Mouse (Mus musculus): Measurements from ENCODE around the gene BC004004. TPM values are rescaled to one million over a fixed set of nuclear protein-coding genes. Genes with fewer than 3 reads are reported as not detected.

BC004004 gene
- polyA plus RNA-seq, 1 experiment from 2014 or later, result 79.4 TPM

DNA sequence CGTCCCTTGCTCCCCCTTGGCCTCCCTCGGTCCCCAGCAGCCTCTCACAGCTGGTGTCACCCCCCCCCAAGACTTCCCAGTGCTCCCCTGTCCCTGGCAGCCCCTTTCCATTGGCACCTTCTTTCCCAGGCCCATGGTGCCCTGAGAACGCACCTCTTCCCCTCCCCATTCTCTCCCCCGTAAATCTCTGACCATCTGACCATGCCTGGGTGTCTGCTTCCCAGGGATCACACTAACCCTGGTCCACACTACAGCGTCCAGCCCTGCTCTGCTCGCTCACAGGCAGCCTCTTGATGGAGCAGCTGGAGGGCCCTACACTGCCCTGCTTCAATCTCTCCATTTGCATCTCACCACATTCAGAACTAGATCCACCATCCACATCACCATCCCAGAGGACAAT lies 12.1 kb upstream of the BC004004 start:
- Histone ChIP-seq H3K4me1 (replicated peaks; ENCODE audit: control insufficient read depth, insufficient read depth, low read length) (no peaks in the 10 kb centered on the region), H3K4me3 (ENCODE audit: low read depth, low read length) (no peak overlapping the region), H3K4me2 (replicated peaks; ENCODE audit: low read depth, low read length) (no peak overlapping the region), H3K9me3 (ENCODE audit: control insufficient read depth, low read length) (no peaks in the 10 kb centered on the region), H3K27me3 (ENCODE audit: control insufficient read depth, insufficient read depth, low read length) (no peaks in the 10 kb centered on the region), H3K9ac (ENCODE audit: low read depth, low read length) (no peak overlapping the region), H3K36me3 (ENCODE audit: control insufficient read depth, insufficient read depth, low read length) (no peaks in the 10 kb centered on the region), H3K27ac (ENCODE audit: low read depth, low read length) (no peak overlapping the region)
- DNase-seq (ENCODE audit: low spot score), result no peak
- 83% methylated on average over 6 of the region's 6 CpGs for WGBS
- ATAC-seq (ENCODE audit: low FRiP score), result no peak

DNA sequence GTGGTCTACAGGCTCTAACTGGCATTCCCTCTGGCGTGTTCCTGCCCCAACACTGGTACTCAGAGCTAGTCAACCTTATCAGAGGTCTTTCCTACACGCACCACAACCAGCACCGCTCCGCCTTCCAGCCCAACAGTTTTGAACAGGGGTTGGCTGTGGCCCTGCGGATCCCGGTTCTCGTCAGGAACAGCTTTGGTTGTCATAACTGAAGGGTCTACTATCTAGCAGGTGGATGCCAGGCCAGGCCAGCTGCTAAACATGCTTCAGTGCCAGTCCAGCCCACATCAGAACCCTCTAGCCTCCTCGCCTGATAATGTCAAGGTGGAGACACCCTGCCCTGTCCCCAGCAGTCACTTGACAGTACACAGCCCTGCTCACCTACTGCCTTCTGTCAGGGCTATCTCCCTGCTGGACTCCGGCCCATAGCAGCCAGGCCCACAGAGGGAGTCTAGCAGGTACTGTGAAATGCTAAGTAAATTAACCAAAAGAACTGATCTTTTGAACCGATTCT lies 11.5 kb upstream of the BC004004 start:
- H3K27me3 ChIP-seq (ENCODE audit: control insufficient read depth, insufficient read depth, low read length), result no peaks in the 10 kb centered on the region
- WGBS, result 94% methylated on average over 10 of the region's 10 CpGs
- no peaks in the 10 kb centered on the region for H3K9me3 ChIP-seq (ENCODE audit: control insufficient read depth, low read length)
- ATAC-seq (ENCODE audit: low FRiP score), result no peak
- H3K9ac ChIP-seq (ENCODE audit: low read depth, low read length), result no peak overlapping the region
- no peak overlapping the region for H3K4me3 ChIP-seq (ENCODE audit: low read depth, low read length)
- H3K4me2 ChIP-seq (replicated peaks; ENCODE audit: low read depth, low read length), result no peak overlapping the region
- no peaks in the 10 kb centered on the region for H3K4me1 ChIP-seq (replicated peaks; ENCODE audit: control insufficient read depth, insufficient read depth, low read length)
- no peaks in the 10 kb centered on the region for H3K36me3 ChIP-seq (ENCODE audit: control insufficient read depth, insufficient read depth, low read length)
- DNase-seq (ENCODE audit: low spot score), result no peak
- H3K27ac ChIP-seq (ENCODE audit: low read depth, low read length), result no peak overlapping the region

DNA sequence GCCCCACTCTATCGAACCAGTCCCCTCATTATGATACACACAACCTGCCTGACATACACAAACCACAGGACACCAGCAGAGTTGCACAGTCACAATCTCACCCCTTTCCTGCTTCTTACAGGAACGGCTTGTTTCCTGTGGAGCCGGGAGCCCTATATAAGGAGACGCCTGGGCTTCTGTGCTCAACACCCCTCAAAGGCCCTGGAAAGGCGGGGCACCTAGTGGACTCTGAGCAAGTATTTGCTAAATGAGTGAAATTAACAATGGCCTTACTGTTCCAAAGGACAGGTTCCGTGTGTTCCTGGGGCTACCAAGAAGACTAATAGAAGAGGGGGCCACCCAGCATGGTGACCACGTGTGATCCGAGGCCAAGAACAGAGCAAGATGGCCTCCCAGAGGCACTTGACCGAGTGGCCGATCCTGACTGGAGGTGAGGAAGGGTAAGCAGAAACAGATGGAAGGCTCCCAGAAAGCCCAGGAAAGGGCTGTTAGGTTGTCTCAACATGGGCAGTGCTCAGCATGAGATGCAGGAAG lies 10.5 kb upstream of the BC004004 start:
- H3K4me3 ChIP-seq (ENCODE audit: low read depth, low read length), result no peak overlapping the region
- H3K36me3 ChIP-seq (ENCODE audit: control insufficient read depth, insufficient read depth, low read length), result no peaks in the 10 kb centered on the region
- no peaks in the 10 kb centered on the region for H3K27me3 ChIP-seq (ENCODE audit: control insufficient read depth, insufficient read depth, low read length)
- 0 out of 2 replicates have a peak, but pooled peaks cover 2% of the 10 kb centered on the region for H3K4me1 ChIP-seq (replicated peaks; ENCODE audit: control insufficient read depth, insufficient read depth, low read length)
- no peak overlapping the region for H3K9ac ChIP-seq (ENCODE audit: low read depth, low read length)
- peak; percentile 19 for DNase-seq (ENCODE audit: low spot score)
- no peak overlapping the region for H3K4me2 ChIP-seq (replicated peaks; ENCODE audit: low read depth, low read length)
- H3K9me3 ChIP-seq (ENCODE audit: control insufficient read depth, low read length), result no peaks in the 10 kb centered on the region
- no peak for ATAC-seq (ENCODE audit: low FRiP score)
- no peak overlapping the region for H3K27ac ChIP-seq (ENCODE audit: low read depth, low read length)
- 76% methylated on average over 10 of the region's 10 CpGs for WGBS

DNA sequence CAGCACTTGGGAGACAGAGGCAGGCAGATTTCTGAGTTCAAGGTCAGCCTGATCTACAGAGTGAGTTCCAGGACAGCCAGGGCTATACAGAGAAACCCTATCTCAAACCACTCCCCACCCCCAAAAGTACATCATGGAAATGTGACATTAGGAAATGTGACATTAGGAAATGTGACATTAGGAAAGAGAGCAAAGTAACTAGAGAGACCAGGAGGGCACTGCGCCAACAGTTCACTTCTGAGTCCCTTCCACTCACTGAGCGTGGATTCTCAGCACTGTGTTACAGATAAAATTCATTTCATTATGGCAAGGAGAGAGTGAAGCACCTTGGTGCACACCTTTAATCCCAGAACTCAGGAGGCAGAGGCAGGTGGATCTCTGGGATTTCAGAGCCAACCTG lies 9.7 kb upstream of the BC004004 start:
- no peak overlapping the region for H3K9ac ChIP-seq (ENCODE audit: low read depth, low read length)
- DNase-seq (ENCODE audit: low spot score), result no peak
- 100% methylated on average over 2 of the region's 2 CpGs for WGBS
- no peak for ATAC-seq (ENCODE audit: low FRiP score)
- H3K4me2 ChIP-seq (replicated peaks; ENCODE audit: low read depth, low read length), result no peak overlapping the region
- H3K4me3 ChIP-seq (ENCODE audit: low read depth, low read length), result no peak overlapping the region
- H3K4me1 ChIP-seq (replicated peaks; ENCODE audit: control insufficient read depth, insufficient read depth, low read length), result 0 out of 2 replicates have a peak, but pooled peaks cover 2% of the 10 kb centered on the region
- no peaks in the 10 kb centered on the region for H3K9me3 ChIP-seq (ENCODE audit: control insufficient read depth, low read length)
- H3K36me3 ChIP-seq (ENCODE audit: control insufficient read depth, insufficient read depth, low read length), result no peaks in the 10 kb centered on the region
- no peak overlapping the region for H3K27ac ChIP-seq (ENCODE audit: low read depth, low read length)
- no peaks in the 10 kb centered on the region for H3K27me3 ChIP-seq (ENCODE audit: control insufficient read depth, insufficient read depth, low read length)

DNA sequence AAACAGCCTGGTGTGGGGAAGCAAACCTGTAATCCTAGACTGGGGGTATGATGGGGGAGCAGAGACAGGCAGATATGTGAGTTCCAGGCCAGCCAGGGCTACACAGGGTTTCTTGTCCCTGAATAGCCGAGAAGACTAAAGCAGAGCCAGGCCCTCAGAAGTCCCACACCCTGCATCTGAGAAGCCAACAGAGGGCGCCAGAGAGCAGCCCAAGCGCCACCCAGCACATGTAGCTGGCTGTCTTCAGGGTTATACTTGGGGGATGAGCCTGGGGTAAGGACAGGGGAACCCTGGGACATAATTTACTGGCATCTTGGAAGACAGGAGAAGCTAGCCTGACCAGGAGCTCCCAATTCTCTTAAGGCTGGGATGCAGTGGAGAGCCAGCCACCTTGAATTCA lies 9.1 kb upstream of the BC004004 start:
- WGBS, result 7% methylated on average over 3 of the region's 3 CpGs
- Histone ChIP-seq H3K4me3 (ENCODE audit: low read depth, low read length) (no peak overlapping the region), H3K9me3 (ENCODE audit: control insufficient read depth, low read length) (no peaks in the 10 kb centered on the region), H3K9ac (ENCODE audit: low read depth, low read length) (no peak overlapping the region), H3K27ac (ENCODE audit: low read depth, low read length) (no peak overlapping the region), H3K27me3 (ENCODE audit: control insufficient read depth, insufficient read depth, low read length) (no peaks in the 10 kb centered on the region), H3K4me2 (replicated peaks; ENCODE audit: low read depth, low read length) (no peak overlapping the region; the same call in 1 of the 2 replicates), H3K4me1 (replicated peaks; ENCODE audit: control insufficient read depth, insufficient read depth, low read length) (0 out of 2 replicates have a peak, but pooled peaks cover 4% of the 10 kb centered on the region), H3K36me3 (ENCODE audit: control insufficient read depth, insufficient read depth, low read length) (no peaks in the 10 kb centered on the region)
- DNase-seq (ENCODE audit: low spot score), result peak; percentile 89
- peak; percentile 45; the same call in 1 of the 2 replicates for ATAC-seq (ENCODE audit: low FRiP score)

DNA sequence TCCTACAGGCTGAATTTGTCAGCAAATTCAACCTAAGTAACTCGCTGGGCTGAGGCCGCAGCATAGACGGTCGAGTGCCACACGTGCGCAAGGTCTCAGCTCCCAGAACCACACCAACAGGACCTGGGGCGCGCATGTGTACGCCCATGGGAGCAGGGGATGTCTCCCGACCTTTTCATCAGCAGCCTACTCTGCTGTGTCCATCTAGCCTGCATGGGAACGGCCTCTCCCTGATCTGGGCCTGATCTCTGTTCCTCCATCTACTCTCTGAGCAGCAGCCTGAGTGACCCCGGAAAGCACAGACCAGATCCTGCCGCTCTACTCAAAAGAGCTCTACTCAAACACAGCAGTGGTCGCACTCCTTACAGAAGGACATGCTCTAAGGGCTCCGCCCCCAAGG lies 8.1 kb upstream of the BC004004 start:
- 93% methylated on average over 15 of the region's 15 CpGs for WGBS
- Histone ChIP-seq H3K9me3 (ENCODE audit: control insufficient read depth, low read length) (no peaks in the 10 kb centered on the region), H3K27ac (ENCODE audit: low read depth, low read length) (no peak overlapping the region), H3K9ac (ENCODE audit: low read depth, low read length) (no peak overlapping the region), H3K4me3 (ENCODE audit: low read depth, low read length) (no peak overlapping the region), H3K36me3 (ENCODE audit: control insufficient read depth, insufficient read depth, low read length) (no peaks in the 10 kb centered on the region), H3K27me3 (ENCODE audit: control insufficient read depth, insufficient read depth, low read length) (no peaks in the 10 kb centered on the region), H3K4me2 (replicated peaks; ENCODE audit: low read depth, low read length) (no peak overlapping the region), H3K4me1 (replicated peaks; ENCODE audit: control insufficient read depth, insufficient read depth, low read length) (0 out of 2 replicates have a peak, but pooled peaks cover 5% of the 10 kb centered on the region)
- ATAC-seq (ENCODE audit: low FRiP score), result no peak
- DNase-seq (ENCODE audit: low spot score), result no peak

DNA sequence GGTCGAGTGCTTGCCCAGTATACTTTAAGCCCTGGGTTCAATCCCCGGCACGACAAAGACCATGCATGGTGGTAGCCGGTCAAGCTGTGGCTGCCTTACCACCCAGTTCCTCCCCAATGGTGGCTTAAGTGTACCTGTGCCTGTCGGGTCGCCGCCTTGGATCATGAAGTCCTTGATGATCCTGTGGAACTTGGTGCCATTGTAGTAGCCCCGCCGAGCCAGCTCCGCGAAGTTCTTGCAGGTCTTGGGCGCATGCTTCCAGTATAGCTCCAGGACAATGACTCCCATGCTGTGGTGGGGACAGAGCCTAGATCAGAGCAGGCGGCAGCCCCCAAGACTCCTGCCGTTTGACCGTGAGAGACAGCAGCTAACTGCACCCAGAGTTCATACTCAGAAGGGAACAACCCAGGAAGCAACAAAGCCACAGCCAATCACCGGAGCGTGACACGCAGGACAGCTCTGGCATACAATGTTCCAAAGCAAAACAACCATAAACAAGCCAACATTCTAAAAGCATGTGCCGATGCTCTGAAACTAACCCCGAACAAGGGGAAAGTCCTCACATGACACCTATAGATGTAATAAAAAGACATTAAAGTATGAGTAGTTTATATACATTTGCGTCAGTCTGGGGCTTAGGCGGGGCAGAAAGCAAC lies 6.9 kb upstream of the BC004004 start:
- Histone ChIP-seq H3K9ac (ENCODE audit: low read depth, low read length) (no peak overlapping the region), H3K36me3 (ENCODE audit: control insufficient read depth, insufficient read depth, low read length) (no peaks in the 10 kb centered on the region), H3K4me1 (replicated peaks; ENCODE audit: control insufficient read depth, insufficient read depth, low read length) (0 out of 2 replicates have a peak, but pooled peaks cover 5% of the 10 kb centered on the region), H3K27ac (ENCODE audit: low read depth, low read length) (no peak overlapping the region), H3K4me2 (replicated peaks; ENCODE audit: low read depth, low read length) (no peak overlapping the region), H3K27me3 (ENCODE audit: control insufficient read depth, insufficient read depth, low read length) (no peaks in the 10 kb centered on the region), H3K9me3 (ENCODE audit: control insufficient read depth, low read length) (no peaks in the 10 kb centered on the region), H3K4me3 (ENCODE audit: low read depth, low read length) (no peak overlapping the region)
- 93% methylated on average over 22 of the region's 22 CpGs for WGBS
- DNase-seq (ENCODE audit: low spot score) (no peak), ATAC-seq (ENCODE audit: low FRiP score) (no peak)

DNA sequence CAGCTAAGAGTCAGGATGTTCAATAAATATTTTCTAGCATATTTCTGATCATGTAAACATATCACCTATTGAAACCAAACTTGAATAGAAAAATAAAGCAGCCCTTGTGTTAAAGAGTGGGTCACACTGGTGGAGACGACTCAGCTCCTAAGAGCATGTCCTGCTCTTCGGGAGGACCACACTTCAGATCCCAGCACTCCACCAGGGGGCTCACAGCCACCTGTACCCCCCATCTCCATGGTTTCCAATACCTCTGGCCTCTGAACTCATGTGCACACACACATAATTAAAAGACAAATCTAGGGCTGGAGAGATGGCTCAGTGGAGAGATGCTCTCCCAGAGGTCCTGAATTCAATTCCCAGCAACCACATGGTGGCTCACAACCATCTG lies 6.3 kb upstream of the BC004004 start:
- ATAC-seq (ENCODE audit: low FRiP score) (no peak), DNase-seq (ENCODE audit: low spot score) (no peak)
- Histone ChIP-seq H3K9me3 (ENCODE audit: control insufficient read depth, low read length) (no peaks in the 10 kb centered on the region), H3K27ac (ENCODE audit: low read depth, low read length) (no peak overlapping the region), H3K4me1 (replicated peaks; ENCODE audit: control insufficient read depth, insufficient read depth, low read length) (0 out of 2 replicates have a peak, but pooled peaks cover 5% of the 10 kb centered on the region), H3K4me3 (ENCODE audit: low read depth, low read length) (no peak overlapping the region; the same call in 1 of the 2 replicates), H3K4me2 (replicated peaks; ENCODE audit: low read depth, low read length) (peak overlapping the region; percentile 1; the same call in 1 of the 2 replicates), H3K36me3 (ENCODE audit: control insufficient read depth, insufficient read depth, low read length) (no peaks in the 10 kb centered on the region), H3K27me3 (ENCODE audit: control insufficient read depth, insufficient read depth, low read length) (no peaks in the 10 kb centered on the region), H3K9ac (ENCODE audit: low read depth, low read length) (no peak overlapping the region)
- 71% methylated on average over 2 of the region's 2 CpGs for WGBS

DNA sequence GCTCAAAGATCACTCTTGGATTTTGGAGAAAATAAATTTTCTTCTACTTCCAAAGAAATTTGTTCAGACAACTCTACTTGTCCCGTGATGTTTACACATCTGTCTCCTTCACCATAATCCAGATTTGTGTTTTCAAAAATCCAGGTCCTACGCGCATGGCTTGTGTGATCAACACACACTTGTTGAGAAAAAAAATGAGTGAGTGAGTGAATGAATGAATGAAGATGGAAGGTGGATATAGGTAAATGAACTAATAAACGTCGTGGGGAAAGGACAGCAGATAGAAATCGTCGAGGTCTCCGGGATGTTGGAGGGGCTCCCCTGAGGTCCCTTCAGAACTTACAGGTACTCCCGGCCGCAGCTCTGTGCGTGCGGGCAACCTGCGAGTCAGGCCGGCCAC lies 5.2 kb upstream of the BC004004 start:
- WGBS, result under 1% methylated on average over 14 of the region's 14 CpGs

More for the DNA sequence above, 5.2 kb upstream of the BC004004 start:
- H3K9ac ChIP-seq (ENCODE audit: low read depth, low read length), result peak overlapping the region; percentile 79
- ATAC-seq (ENCODE audit: low FRiP score) (no peak), DNase-seq (ENCODE audit: low spot score) (no peak)
- no peaks in the 10 kb centered on the region for H3K9me3 ChIP-seq (ENCODE audit: control insufficient read depth, low read length)
- 0 out of 2 replicates have a peak, but pooled peaks cover 5% of the 10 kb centered on the region for H3K4me1 ChIP-seq (replicated peaks; ENCODE audit: control insufficient read depth, insufficient read depth, low read length)
- H3K27me3 ChIP-seq (ENCODE audit: control insufficient read depth, insufficient read depth, low read length), result no peaks in the 10 kb centered on the region
- peak overlapping the region; percentile 94 for H3K27ac ChIP-seq (ENCODE audit: low read depth, low read length)
- peak overlapping the region; percentile 86 for H3K4me3 ChIP-seq (ENCODE audit: low read depth, low read length)
- H3K36me3 ChIP-seq (ENCODE audit: control insufficient read depth, insufficient read depth, low read length), result no peaks in the 10 kb centered on the region
- peak overlapping the region; percentile 30 for H3K4me2 ChIP-seq (replicated peaks; ENCODE audit: low read depth, low read length)
